Mouse (Mus musculus): ENCODE measurements around the gene 2610044O15Rik8.
A peak's percentile ranks its signal among the peaks of the same experiment; 100 is the strongest.

Gene 2610044O15Rik8

DNA sequence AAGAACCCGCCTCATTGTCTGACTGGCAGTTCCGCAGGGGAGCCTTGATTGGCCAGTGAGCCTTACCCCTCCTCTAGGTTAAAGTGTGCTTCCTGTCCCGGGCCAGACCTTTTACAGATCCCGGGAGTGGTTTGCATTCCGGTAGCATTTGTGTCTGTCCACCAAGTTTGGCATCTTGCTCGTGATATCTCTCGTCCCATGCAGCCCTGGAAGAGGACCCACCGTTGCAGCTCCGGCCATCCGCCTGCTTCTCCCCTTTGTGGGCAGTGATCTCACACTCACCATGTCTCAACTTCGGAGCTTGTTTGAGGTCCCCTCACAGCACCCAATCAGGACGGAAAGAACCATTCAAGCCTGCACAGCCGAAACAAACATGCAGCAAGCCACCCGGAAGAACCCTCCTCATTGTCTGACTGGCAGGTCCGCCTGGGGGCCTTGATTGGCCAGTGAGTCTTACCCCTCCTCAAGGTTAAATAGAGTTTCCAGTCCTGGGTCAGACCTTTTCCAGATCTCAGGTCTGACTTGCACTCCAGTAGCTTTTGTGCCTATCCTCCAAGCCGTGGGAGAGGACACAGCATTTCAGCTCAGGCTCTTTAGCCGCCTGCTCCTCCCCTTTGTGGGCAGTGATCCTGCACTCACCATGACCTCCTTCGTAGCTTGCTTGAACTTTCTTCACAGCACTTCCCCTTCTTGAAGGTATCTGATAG lies at the start of gene 2610044O15Rik8:
Gene 2610044O15Rik8 (minus strand): TSS at position 380 of the 707 bp plus-strand sequence.
- peak; percentile 83 to 91 for DNase-seq

DNA sequence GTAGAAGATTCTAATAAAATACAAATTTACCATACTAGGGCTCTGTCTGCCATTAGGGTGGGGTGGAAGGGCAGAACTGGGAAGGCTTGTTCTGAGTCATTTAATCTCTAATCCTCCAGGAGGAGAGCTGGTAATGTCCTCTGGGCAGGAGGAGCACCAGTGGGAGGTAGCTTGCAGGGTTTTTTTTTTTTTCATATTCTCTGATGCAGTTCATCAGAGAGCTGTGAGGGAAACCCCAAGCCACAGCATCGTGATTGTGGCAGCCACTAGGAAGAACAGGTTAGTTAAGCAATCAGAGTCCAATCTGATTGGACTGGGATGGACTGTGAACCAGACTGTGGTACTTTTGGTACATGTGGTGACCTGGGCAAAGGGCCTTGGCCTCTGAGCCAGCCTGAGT lies 31.7 kb upstream of the 2610044O15Rik8 start:
- no peak for DNase-seq

DNA sequence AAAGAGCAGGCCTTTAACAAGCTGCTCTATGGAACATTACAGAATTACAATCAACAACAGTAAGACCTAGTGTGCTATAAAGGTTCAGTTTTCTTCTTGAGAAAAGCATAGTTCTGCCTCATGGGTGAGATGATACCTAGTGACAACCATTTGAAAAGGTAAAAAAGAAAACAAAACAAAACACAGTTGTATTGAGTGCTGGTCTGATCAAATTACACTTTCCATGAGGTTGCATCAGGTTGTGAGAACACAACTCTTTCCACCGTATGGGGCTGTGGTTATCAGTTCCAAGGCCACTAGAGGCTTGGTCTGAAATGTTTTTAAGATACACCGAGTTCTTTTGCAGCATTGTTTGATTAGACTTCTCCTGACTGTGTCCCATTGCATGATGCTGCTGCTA lies 30.1 kb upstream of the 2610044O15Rik8 start:
- DNase-seq: no peak

DNA sequence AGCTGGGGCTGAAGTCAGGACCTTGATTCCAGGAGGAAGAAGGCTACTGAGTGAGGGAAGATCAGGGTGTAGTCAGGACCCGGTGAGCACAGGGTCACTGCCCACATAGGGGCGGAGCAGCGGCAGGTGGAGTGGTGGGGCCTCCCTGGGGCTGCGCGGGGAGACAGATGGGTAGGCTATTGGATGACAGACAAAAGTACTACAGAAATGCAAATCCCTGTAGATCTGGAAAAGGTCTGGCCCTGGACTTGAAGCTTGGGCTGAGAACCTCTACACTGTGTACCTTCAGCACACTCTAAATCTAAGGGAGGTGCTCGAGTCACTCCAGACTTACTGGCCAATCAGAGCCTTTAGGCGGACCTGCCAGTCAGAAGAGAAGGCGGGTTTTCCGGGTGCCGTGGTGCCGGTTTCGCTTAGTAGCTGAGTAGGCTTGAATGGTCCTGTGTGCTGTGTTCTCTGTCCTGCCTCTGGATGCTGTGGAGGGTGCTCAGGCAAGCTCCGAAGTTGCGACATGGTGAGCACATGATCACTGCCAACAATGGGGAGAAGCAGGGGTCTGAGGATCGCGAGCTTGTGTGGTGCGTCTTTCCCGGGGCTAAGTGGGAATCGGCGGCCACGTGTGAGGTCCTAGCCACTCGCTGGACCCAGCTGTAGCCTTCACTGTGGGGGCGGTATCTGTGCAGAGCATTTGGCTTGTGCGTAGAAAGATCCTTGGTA lies 29.2 kb upstream of the 2610044O15Rik8 start:
- DNase-seq: peak; percentile 75 to 78

DNA sequence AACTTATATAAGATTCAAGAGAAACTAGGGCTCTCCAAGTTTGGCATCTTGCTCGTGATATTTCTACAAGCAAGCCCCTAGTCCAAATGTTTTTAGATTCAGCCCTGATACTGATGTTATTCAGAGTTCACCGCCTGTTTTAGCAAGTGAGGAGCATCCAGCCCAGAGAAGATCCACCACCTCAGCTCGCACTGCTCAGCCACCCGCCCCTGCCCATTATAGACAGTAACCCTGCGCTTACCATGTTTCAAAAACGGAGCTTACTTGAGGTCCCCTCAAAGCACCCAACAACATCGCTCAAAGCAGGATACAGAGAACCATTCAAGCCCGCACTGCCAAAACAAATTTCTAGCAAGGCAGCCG lies 561 bp downstream of the 2610044O15Rik8 start:
- no peak for DNase-seq
